Mouse (Mus musculus) kidney, postnatal 25 days (tissue): ENCODE results near the gene Galnt18.
A peak's percentile ranks its signal among the peaks of the same experiment; 100 is the strongest.

ENCODE experiments used
- DNase-seq, 2 experiments: peaks; one replicate each; pipeline ENCODE4 v3.0.0; 2021; ENCODE audit warnings: mixed read lengths in 2 of 2

Gene Galnt18

GRCm38 (mm10) chr7:111626232-111626631, 153.5 kb downstream of the Galnt18 start:
- no peak for DNase-seq

- no peak for DNase-seq
Observed at GRCm38 (mm10) chr7:111625736-111626135, 154.0 kb downstream of the Galnt18 start.

- DNase-seq, result peak; percentile 49 to 87
Observed at GRCm38 (mm10) chr7:111616231-111616937, 163.4 kb downstream of the Galnt18 start.

- DNase-seq, result peak; percentile 14 to 48
Observed at GRCm38 (mm10) chr7:111614471-111614870, 165.3 kb downstream of the Galnt18 start.

- no peak for DNase-seq
Observed at GRCm38 (mm10) chr7:111607476-111607875, 172.3 kb downstream of the Galnt18 start.

- DNase-seq, result no peak
Observed at GRCm38 (mm10) chr7:111606091-111606490, 173.7 kb downstream of the Galnt18 start.

- DNase-seq, result no peak
Observed at GRCm38 (mm10) chr7:111605663-111606062, 174.1 kb downstream of the Galnt18 start.

- no peak for DNase-seq
Observed at GRCm38 (mm10) chr7:111604578-111605208, 175.1 kb downstream of the Galnt18 start.

GRCm38 (mm10) chr7:111603186-111603585, 176.6 kb downstream of the Galnt18 start:
- no peak for DNase-seq

- DNase-seq, result no peak
Observed at GRCm38 (mm10) chr7:111601339-111602067, 178.3 kb downstream of the Galnt18 start.

- DNase-seq, result no peak
Observed at GRCm38 (mm10) chr7:111600756-111601155, 179.0 kb downstream of the Galnt18 start.

GRCm38 (mm10) chr7:111593680-111594079, 186.1 kb downstream of the Galnt18 start:
- no peak for DNase-seq

- no peak for DNase-seq
Observed at GRCm38 (mm10) chr7:111589506-111590125, 190.2 kb downstream of the Galnt18 start.

- DNase-seq, result peak; percentile 30 to 65
Observed at GRCm38 (mm10) chr7:111588291-111588781, 191.4 kb downstream of the Galnt18 start.

GRCm38 (mm10) chr7:111580547-111580946, 199.2 kb downstream of the Galnt18 start:
- DNase-seq, result no peak

GRCm38 (mm10) chr7:111575096-111575495, 204.7 kb downstream of the Galnt18 start:
- DNase-seq, result no peak

- DNase-seq, result no peak
Observed at GRCm38 (mm10) chr7:111572336-111572735, 207.4 kb downstream of the Galnt18 start.

GRCm38 (mm10) chr7:111566838-111567237, 212.9 kb downstream of the Galnt18 start:
- peak; percentile 6 to 50 for DNase-seq

GRCm38 (mm10) chr7:111563316-111564110, 216.3 kb downstream of the Galnt18 start:
- DNase-seq, result peak; percentile 7 to 38

GRCm38 (mm10) chr7:111560097-111560496, 219.7 kb downstream of the Galnt18 start:
- peak in 1 of 2 experiments; percentile 23 for DNase-seq

- no peak for DNase-seq
Observed at GRCm38 (mm10) chr7:111559011-111559410, 220.8 kb downstream of the Galnt18 start.

- DNase-seq, result no peak
Observed at GRCm38 (mm10) chr7:111550987-111551386, 228.8 kb downstream of the Galnt18 start.
